Mouse (Mus musculus) A20 (cell line): ENCODE measurements around the gene Vrtn.

ENCODE experiments used
- DNase-seq: peaks from one replicate; pipeline ENCODE4 v3.0.0-alpha.2; 2011; ENCODE audit warnings: low read depth, low spot score

The Vrtn gene

DNA sequence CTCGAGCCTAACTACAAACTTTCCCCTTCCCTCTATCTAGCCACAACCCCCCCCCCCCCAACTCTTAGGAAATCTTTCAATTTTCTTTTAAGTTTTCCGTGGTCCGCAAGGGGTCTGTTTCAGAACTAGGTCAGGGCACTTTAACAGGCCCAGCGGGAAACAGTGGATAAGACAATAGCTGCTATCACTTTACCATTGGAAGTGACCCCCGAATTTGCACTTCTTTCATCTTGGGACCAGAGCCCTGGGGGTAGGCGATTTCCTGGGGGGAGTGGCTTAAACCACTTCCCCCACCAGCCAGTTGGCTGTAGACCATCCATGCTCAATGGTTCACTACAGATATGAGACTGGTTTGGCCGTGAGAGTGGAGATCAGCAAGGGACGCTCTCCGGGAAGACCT lies at the start of gene Vrtn:
TSS of gene Vrtn (plus strand) at position 366 of the 400 bp plus-strand sequence.
- DNase-seq = no peak

DNA sequence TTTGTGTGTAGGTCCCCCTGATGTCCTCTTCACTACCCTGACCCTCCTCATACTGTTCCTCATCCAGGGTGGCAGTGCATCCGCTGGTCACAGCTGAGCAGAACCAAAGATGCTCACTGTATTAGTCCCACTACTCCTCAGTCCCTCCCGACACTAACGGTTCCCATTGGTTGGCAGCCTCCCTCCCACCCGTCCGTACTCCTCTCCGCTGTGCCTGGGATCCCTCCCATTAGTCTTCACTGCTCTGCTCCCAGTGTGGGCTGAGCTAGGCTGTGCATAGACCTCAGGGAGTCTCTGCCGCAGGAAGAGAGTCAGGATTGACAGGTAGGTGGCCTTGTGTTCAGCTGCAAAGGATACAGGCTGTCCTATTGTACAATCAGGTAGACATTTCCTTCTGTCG lies 42.5 kb upstream of the Vrtn start:
- no peak for DNase-seq

DNA sequence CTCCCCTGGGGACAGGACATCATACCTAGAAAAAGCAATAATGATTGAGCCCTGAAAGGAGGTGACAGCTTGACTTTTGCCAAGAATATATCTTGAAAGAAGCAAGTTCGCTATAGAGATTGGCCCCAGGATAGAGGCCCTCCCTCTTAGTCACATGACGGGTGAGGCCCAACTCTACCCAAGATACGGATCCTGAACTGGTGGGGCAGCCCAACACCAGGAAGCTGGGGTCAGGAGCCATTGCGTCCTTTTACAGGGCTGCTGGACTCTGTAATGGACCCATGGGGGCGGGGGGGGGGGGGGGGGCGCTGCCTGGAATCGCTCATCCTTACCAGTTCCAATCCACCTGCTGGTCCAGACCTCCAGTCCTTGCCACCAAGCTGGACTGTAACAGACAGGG lies 36.8 kb upstream of the Vrtn start:
- no peak for DNase-seq

DNA sequence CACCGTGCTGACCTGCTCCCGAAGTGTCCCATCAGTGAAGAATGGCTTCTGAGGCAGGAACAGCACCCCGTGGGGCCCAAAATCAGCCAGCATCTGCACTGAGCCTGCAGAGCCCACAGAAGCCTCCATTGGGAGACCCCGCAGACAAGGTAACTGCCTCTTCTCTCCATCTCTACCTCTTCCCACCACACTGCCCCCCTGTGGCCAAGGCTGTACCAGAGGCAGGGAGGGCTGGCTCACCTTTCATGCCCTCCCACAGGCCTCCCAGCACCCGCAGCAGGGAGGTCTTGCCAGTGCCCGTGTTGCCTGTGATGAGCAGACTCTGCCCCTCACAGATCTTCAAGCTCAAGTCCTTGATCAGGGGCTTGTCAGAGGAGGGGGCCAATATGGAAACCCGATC lies 35.0 kb upstream of the Vrtn start:
- DNase-seq = peak; percentile 30

DNA sequence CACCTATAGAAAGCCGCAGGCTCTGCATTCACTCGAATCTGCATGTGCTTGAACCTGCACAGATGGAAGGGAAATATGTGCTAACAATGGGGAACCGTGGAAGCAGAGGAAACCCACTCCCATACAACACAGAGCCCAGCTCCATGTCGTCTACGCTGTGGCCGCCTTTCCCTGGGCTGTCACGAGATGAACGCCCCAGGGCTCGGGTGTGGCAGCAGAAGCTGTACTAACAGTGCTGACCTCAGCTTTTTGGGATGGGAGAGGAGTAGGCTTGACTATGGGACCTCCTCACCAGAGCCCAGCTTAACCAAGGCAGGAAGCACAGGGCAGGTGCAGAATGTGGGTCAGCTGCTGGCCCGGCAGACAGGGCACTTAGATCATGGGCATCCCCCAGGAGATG lies 29.1 kb upstream of the Vrtn start:
- DNase-seq = no peak

DNA sequence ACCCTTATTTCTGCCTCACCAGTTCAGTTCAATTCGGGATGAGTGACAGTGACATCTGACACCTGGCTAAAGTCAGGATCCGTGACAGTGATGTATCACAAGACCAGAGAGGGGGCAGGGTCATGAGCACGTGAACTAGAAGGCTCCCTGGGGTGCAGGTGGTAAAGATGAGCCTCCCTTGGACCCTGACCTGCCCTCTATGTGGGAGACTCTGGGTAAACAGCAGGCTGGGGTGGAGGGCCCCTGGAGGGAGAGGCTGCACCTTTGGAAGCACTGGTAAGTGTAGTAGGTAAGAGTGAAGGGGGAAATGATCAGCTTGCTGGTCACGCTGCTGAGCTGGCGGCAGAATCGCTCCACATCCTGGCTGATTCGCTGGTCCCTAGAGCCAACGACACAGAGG lies 28.3 kb upstream of the Vrtn start:
- DNase-seq = no peak

DNA sequence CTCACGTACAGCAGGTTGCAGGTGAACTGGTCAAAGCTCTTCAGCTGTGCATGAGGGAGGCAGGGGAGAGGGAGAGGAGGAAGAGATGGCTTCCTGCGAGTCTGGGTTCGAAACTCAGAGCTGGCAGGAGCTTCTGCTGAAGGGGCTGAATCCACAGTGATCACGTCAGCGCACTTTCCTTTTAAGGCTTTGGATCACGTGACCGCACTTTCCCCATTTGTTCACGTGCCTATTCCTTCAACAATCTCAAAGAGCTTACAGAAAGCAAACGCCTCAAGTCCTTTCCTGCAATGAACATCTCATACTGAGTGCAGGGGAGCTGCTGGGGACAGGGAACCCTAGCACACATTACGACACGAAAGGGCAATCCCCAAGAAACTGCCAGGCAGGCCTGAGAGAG lies 26.8 kb upstream of the Vrtn start:
- DNase-seq = no peak

DNA sequence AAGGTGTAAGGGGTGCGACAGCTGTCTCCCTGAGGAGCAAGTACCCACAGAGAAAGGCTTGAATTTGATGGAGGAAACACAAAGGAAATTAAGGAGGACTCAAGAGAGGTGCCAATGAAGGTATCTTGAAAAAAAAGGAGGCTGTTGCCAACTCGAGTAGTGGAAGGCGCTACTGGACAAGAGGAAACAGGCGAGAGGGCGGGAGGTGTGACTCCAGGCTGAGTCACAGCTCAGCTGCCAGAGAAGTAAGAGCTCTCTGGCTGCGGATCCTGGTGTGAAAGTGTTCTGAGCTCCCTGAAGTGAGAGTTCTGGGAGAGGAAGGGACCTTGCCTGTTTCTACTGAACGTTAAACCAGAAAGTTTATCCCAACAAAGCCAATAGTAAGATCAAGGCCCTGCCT lies 26.3 kb upstream of the Vrtn start:
- no peak for DNase-seq

DNA sequence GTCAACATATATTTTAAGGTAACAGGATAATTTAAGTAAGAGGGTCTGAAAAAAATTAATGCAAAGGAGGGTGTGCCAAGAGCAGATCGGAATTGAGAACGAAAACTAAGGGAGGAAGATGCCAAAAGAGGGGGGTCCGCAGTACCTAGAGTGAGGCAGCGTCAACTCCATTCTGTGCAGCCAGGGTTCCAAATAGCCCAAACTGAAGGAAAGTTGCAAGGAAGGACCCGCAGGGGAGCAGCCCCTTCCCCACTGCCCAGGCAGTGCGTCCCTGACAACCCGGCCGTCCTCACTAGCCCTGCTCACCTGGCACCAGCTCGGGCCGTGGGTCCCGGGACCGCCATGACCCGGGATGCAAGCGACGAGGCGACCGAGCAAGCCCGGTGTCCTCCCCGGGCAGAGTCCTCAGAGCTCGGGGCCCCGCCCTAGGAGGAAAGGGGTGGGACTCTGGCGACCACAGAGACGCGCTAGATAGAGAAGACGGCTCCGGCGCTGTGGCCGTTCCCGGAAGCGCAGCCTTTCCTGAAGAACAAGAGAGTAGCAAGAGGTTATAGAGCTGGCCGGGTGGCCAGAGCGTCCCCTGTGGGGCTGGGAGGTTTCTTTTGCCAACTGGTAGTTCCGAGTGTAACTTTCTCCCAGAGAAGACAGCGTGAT lies 23.7 kb upstream of the Vrtn start, which contains the start of gene Abcd4:
TSS of gene Abcd4 (minus strand) at position 437 of the 654 bp plus-strand sequence.
- DNase-seq = peak; percentile 96

DNA sequence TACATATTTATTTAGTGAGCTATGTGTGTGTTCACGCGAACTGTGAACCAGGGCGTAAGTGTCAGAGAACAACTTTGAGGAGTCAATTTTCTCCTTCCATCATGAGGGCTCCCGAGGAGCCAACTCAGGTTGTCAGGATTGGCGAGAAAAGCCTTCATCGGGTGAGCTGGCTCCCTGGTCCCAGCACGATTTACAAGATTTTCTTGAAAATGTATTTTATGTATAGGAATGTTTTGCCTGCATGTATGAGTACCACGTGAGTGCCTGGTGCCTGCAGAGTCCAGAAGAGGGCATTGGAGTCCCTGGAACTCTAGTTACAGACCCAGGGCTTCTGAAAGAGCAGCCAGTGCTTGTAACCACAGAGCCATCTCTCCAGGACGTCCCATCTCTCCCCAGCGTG lies 23.2 kb upstream of the Vrtn start:
- peak; percentile 65 for DNase-seq

DNA sequence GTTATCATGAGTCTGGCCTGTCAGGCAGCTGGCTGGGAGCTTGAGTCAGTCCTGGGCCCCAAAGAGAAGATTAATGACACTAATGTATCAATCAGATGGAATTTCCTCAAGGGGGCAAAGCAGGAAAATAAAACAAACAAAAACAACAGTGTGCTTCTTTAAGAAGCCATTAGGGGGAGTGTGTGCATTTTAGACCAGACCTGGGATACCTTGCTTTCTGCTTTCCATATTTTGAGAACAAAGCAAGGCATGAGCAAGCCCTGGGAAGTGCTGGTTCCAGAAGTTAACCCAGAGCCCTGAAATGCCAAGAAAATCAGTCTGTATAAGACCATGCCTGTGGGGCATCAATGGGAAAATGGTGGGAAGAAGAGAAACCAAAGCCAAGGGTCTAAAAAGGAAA lies 19.8 kb upstream of the Vrtn start:
- DNase-seq = peak; percentile 24

DNA sequence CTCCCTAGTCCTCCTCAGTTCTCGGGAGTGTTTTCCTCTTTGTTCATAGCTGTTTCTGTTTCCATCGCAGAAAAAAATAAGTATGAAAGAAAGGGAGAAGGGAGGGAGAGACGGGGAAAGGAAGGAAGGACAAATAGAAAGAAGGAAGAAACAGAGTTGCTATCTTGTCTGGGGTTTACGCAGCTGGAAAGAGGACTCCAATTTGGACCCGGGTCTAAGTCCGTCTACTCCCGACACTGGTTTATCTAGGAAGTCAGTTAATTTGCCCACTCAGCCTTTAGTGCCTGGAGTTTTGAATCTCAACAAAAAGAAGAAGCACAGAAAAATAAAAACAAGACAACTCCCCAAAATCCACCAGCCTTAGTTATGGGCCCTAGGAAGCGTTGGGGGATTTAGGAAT lies 16.2 kb upstream of the Vrtn start:
- no peak for DNase-seq

DNA sequence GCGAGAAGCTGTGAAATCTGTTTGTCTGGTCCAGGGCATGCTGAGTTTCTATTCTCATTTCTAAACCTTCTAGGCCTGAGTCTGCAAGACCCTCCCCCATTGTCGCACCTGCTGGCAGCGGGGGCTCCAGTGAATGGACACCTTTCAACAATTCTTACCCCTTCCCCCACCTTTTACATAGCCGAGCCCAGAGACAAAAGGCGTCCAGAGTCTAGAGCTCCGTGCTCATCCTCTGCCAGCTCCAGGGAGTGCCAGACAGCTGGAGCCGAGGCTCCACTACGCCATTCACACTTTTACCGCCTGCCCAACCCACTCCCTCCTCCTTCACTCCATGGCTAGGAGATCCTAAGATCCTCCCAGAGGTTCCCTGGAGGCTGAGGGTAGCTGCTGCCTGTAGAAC lies 15.7 kb upstream of the Vrtn start:
- DNase-seq = no peak

DNA sequence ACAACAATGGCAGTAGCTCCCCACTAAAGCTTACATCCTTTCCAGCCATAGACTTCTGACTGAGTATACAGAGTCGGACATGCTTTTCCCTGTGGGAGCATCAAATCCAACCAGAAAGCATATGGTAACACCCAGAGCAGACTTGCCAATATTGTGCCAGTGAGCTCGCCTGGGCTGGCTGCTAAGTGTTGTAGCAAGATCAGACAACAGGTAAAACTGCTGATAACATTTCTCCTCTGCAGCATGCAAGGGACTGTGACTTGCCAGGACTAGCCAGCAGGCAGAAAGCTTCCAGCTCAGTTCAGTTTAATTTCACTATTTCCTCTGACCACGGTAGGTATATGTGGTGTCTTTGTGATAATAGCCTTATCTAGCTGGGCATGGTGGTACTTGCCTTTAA lies 9.0 kb upstream of the Vrtn start:
- no peak for DNase-seq

DNA sequence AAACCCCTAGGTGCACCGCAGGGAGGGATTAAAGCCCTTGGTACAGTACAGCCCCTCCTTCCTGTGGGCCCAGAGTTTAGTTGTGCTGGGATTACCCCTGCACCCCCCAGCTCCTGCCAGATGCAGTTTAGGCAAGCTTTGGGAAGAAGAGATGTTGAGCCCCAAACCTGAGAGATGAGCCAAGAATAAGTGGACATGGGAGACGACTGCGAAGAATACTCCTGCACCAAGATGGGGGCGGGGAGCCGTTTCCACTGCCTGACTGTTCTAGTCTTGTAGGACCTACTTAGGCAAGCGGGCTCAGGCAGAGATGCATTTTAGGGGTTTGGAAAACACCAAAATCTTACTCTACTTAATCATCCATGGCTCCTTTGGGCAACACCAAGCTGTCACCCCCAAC lies 566 bp upstream of the Vrtn start:
- DNase-seq = no peak

DNA sequence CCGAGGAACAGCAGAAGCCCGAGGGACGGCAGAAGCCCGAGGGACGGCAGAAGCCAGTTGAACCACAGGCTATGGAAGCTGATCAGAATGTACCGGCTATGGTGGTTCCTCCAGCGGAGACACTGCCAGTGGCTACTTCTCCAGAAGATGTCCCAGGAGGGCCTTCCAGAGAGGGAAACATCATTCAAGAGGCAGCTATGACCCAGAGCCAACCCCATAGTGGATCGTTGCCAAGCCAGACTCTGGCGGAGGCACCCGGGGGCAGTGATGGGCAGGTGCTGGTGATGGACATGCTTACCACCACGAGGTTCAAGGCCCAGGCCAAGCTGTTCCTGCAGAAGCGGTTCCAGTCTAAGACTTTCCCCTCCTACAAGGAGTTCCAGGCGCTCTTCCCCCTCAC lies 9.4 kb downstream of the Vrtn start:
- DNase-seq = no peak

DNA sequence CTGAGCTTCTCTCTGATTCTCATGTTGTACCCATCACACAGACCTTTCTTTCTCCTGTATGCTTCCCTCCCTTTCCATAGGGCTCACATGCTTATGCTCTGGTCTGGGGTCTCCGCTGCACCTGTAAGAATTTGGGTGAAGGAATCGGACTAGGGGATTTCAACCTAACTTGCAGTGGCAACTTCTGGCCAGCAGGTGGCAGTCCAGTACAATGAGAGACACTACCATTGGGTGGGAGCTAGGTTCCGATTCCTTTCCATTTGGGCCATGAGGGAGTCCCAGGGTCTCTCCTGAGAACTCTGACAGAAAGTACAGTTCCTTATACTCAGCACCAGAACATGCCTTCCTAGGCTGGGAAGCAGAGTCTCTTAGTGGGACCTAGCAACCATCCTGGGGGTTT lies 13.1 kb downstream of the Vrtn start:
- DNase-seq = peak; percentile 49

DNA sequence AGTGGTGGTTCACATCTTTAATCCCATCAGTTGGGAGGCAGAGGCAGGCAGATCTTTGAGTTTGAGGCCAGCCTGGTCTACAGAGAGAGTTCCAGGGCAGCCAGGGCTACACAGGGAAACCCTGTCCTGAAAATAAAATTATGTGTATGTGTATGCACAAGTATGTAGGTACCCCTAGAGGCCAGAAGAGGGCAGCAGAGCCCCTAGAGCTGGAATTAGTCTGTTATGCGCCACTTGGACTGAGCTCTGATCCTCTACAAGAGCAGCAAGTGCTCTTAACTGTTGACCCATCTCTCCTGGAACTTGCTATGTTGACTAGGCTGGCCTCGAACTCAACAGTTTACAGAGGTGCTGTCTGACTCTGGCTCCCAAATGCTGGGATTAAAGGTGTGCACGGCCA lies 29.7 kb downstream of the Vrtn start:
- DNase-seq = peak; percentile 72

DNA sequence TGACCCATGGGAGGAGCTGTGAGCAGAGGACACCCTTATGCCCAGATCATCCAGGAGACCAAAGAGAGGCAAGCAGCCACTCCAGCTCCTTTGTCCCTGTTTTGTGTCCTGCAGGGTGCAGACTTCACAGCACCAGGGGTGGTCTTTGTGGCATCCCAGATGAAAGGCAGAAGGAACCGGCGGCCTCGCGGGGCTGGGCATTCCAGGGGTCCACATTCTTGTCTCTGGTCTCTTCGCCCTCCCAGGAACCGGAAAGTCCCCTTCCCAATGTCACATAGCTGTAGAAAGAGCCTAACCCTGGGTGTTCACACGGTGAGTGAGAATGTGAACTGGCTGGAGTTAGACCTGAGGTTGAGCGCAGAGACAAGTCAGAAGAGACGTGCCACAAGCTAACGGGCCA lies 30.8 kb downstream of the Vrtn start:
- no peak for DNase-seq

DNA sequence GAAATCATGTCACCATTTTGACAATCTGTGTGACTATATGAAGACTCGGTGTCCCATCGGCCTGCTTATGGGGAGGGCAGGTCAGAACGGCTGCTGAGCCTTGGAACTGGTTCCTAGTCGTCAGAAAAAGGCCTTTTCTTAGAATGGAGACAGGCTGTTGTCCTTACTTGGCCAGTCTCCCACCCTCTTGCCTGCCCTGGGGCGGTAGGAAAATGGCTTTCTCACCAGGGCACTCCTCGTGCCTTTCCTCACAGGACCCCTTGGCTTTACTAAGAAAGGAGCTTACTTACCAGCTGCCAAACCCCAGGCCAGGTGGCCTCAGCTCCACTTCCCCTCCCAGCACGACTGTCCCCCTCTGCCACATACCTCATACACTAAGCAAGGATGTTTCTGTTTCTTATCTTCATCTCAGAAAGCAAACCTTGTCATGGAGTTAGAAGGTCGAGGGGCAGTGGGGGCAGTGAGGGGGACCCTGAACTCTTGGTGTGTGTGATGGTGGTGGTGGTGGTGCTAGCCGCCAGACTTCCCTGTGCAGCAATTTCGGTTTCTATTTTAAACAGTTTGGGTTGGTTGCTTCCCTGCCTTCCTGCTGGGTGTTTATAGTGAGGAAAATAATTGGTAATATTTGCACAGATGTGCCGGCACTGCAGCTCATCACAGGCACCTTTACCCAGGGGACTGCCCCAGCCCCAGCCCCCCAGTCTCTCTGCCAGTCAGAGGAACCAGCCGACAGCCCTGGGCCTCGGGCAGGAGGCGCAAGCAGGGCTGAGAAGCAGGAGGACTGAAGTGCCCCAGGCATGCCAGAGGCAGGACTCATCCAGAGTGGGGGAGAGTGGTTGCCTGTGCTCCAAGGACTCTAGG lies 34.1 kb downstream of the Vrtn start:
- peak; percentile 86 for DNase-seq

DNA sequence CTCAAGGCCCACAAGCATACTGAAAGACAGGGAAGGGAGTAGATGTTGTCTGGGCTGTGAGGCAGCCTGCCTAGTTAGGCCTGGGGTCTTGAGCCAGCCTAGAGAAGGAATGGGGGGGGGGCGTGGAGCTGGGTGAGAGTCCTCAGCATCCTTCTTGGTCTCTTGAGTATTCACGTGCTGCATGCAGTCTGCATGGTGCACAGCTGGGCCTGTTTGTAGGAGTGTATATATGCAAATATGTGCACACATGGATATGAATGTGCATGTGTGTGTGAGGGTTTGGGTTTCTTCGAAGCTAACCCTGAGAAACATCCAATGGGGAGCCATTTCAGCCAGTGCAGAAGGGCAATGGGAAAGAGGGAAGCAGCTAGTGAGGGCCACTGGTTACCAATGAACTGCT lies 35.2 kb downstream of the Vrtn start:
- peak; percentile 38 for DNase-seq

DNA sequence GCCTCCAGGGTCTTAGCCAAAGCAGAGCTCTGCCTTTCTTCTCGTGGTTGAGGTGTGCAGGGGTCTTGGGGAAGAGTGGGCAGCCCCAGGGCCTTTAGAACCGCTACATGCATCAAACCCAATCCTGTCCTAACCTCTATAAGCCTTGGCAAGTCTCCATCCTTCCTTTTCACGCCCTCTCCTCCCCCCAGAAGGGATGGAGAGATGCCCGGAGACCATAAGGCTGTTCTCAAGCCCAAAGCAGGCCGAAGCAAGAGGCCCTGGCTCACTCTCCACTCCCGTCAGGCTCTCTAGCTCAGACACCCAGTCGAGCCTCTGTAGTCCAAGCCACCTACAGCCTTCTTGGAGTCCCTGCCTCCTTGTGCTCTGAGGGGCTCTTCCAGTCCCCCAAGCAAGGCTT lies 43.8 kb downstream of the Vrtn start:
- no peak for DNase-seq

DNA sequence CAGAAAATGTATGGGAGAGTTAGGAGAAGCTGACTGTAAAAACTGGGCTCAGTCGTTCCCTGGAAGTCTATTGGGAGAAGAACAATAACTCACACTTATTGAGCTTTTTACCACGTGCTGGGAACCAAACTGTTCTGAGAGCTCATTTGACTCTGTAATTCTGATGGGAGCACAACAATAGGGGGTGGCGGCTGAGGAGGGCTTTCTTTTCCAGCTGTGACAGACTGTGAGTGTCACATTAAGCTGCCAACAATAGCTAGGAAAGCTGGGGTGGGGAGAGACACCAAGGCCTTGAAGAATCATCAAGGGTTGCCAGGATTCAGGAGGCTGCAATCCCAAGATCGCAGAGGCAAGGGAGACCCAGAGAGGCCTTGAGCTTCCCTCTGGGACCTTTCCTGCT lies 45.4 kb downstream of the Vrtn start:
- no peak for DNase-seq
